Mouse (Mus musculus) limb, embryonic 14.5 days (tissue): Measurements from ENCODE around the gene Gm10600. TPM values are rescaled to one million over a fixed set of nuclear protein-coding genes. Genes with fewer than 3 reads are reported as not detected.
"Not testable (repeated sequence)": the region's sequence is repeated elsewhere in the genome, so short reads cannot be mapped to it uniquely, and the experiment has no call there.

Experiments
- ATAC-seq: fragments of 200-750 bp; cut with Nextera tagmentation; 2 replicates; pipeline ENCODE4 v1.8.0; 2017; ENCODE audit warnings: low read depth, moderate number of reproducible peaks, moderate TSS enrichment; ENCODE audit not compliant: low FRiP score
- DNase-seq: peaks from one replicate; pipeline ENCODE4 v3.0.0-alpha.2; 2015; ENCODE audit warnings: low spot score
- H3K27ac ChIP-seq: fragments of 300-500 bp; sonication (generic); replicated peaks from 2 replicates; pipeline ENCODE4 v1.5.1; 2014; ENCODE audit warnings: low read depth, mild to moderate bottlenecking, low read length, moderate library complexity, mixed read lengths
- H3K27me3 ChIP-seq: fragments of 300-500 bp; sonication (generic); 2 replicates; pipeline ENCODE4 v1.6.1; 2014; ENCODE audit warnings: low read length, mixed read lengths; ENCODE audit not compliant: control insufficient read depth, insufficient read depth
- H3K36me3 ChIP-seq: fragments of 300-500 bp; sonication (generic); 2 replicates; pipeline ENCODE4 v1.6.1; 2014; ENCODE audit warnings: mild to moderate bottlenecking, low read length, moderate library complexity, mixed read lengths; ENCODE audit not compliant: control insufficient read depth, insufficient read depth
- H3K4me1 ChIP-seq: fragments of 300-500 bp; sonication (generic); 2 replicates; pipeline ENCODE4 v1.6.1; 2014; ENCODE audit warnings: antibody characterized with exemption, low read length, mixed read lengths; ENCODE audit not compliant: control insufficient read depth, insufficient read depth
- H3K4me2 ChIP-seq: fragments of 300-500 bp; sonication (generic); replicated peaks from 2 replicates; pipeline ENCODE4 v1.6.1; 2014; ENCODE audit warnings: low read depth, mild to moderate bottlenecking, low read length, moderate library complexity; ENCODE audit not compliant: severe bottlenecking
- H3K4me3 ChIP-seq: fragments of 300-500 bp; sonication (generic); replicated peaks from 2 replicates; pipeline ENCODE4 v1.5.1; 2014; ENCODE audit warnings: low read length
- H3K9ac ChIP-seq: fragments of 300-500 bp; sonication (generic); 2 replicates; pipeline ENCODE4 v1.6.1; 2014; ENCODE audit warnings: mild to moderate bottlenecking, low read depth, low read length, moderate library complexity; ENCODE audit not compliant: severe bottlenecking
- H3K9me3 ChIP-seq: fragments of 300-500 bp; sonication (generic); 2 replicates; pipeline ENCODE4 v1.6.1; 2016; ENCODE audit warnings: low read length; ENCODE audit not compliant: control insufficient read depth
- WGBS: fragments of 180-500 bp; shearing (Covaris S2); extraction: QIAGEN DNeasy Blood & Tissue Kit; methylation state at CpG from one replicate; pipeline ENCODE4 v1.1.7; 2014; 5-methylcytosine and 5-hydroxymethylcytosine counted together
- polyA plus RNA-seq, 2 experiments: library from polyadenylated mRNA; depleted of rRNA in 1 of 2; stranded (reverse) in 1 of 2; unstranded in 1 of 2; fragments of >200 nt; fragmentation: Nextera tagmentation in 1 of 2; extraction: Ambion mirVana in 1 of 2; gene quantifications; 2 replicates each; pipeline versions ENCODE4 v1.2.1 to v1.2.3; 2012 to 2014

The Gm10600 gene
- polyA plus RNA-seq (2012; rRNA removed) (not detected in 2 replicates), polyA plus RNA-seq (2014; fragmentation: Nextera tagmentation; extraction: Ambion mirVana) (not detected in 2 replicates)

- not testable (repeated sequence) for ATAC-seq
- WGBS = no CpG with 5 or more reads among the region's 4 CpGs
Observed at GRCm38 (mm10) chr4:42240339-42240738, at the start of gene Gm10600. TSS of gene Gm10600 (plus strand) at chr4:42240639.

GRCm38 (mm10) chr4:42255467-42255866 lies 15.0 kb downstream of the Gm10600 start, which contains the start of gene Ccl21b:
TSS of gene Ccl21b (plus strand) at chr4:42255767.
- H3K27ac ChIP-seq, H3K36me3 ChIP-seq, H3K9me3 ChIP-seq, ATAC-seq, H3K27me3 ChIP-seq, H3K4me2 ChIP-seq, H3K9ac ChIP-seq, H3K4me3 ChIP-seq, DNase-seq, H3K4me1 ChIP-seq: not testable (repeated sequence)
- WGBS = no CpG with 5 or more reads among the region's 5 CpGs

More at GRCm38 (mm10) chr4:42240339-42240738, at the start of gene Gm10600:
- DNase-seq, H3K27me3 ChIP-seq, H3K9me3 ChIP-seq, H3K4me1 ChIP-seq, H3K9ac ChIP-seq, H3K4me2 ChIP-seq, H3K36me3 ChIP-seq, H3K27ac ChIP-seq, H3K4me3 ChIP-seq: not testable (repeated sequence)

Other genes with a start within 250 kb of the Gm10600 start
- 0.04 and 0.20 TPM in 2 replicates for gene Gm21093, start 205.9 kb upstream of the Gm10600 start, polyA plus RNA-seq (2012; rRNA removed)
- gene Gm21093, start 205.9 kb upstream of the Gm10600 start, polyA plus RNA-seq (2014; fragmentation: Nextera tagmentation; extraction: Ambion mirVana) = 0.22 TPM in 1 of 2 replicates, not detected in the other
- gene Gm3893, start 149.4 kb upstream of the Gm10600 start, polyA plus RNA-seq (2012; rRNA removed) = not detected in 2 replicates
- gene Gm3893, start 149.4 kb upstream of the Gm10600 start, polyA plus RNA-seq (2014; fragmentation: Nextera tagmentation; extraction: Ambion mirVana) = not detected in 2 replicates
- not detected in 2 replicates for gene Gm13304, start 125.8 kb upstream of the Gm10600 start, polyA plus RNA-seq (2012; rRNA removed)
- gene Gm13304, start 125.8 kb upstream of the Gm10600 start, polyA plus RNA-seq (2014; fragmentation: Nextera tagmentation; extraction: Ambion mirVana) = 5.9 TPM in 1 of 2 replicates, not detected in the other
- 0.30 and 0.42 TPM in 2 replicates for gene Gm13306, start 87.2 kb upstream of the Gm10600 start, polyA plus RNA-seq (2012; rRNA removed)
- gene Gm13306, start 87.2 kb upstream of the Gm10600 start, polyA plus RNA-seq (2014; fragmentation: Nextera tagmentation; extraction: Ambion mirVana) = 0.64 TPM in 1 of 2 replicates, not detected in the other
- 0.10 and 0.20 TPM in 2 replicates for gene Gm13305, start 72.0 kb upstream of the Gm10600 start, polyA plus RNA-seq (2012; rRNA removed)
- gene Gm13305, start 72.0 kb upstream of the Gm10600 start, polyA plus RNA-seq (2014; fragmentation: Nextera tagmentation; extraction: Ambion mirVana) = 0.89 TPM in 1 of 2 replicates, not detected in the other
- 0.57 TPM in 1 of 2 replicates, not detected in the other for gene Ccl21b, start 15.1 kb downstream of the Gm10600 start, polyA plus RNA-seq (2012; rRNA removed)
- 1.4 TPM in 1 of 2 replicates, not detected in the other for gene Ccl21b, start 15.1 kb downstream of the Gm10600 start, polyA plus RNA-seq (2014; fragmentation: Nextera tagmentation; extraction: Ambion mirVana)
- gene Gm21953, start 53.6 kb downstream of the Gm10600 start, polyA plus RNA-seq (2012; rRNA removed) = not detected in 2 replicates
- gene Gm21953, start 53.6 kb downstream of the Gm10600 start, polyA plus RNA-seq (2014; fragmentation: Nextera tagmentation; extraction: Ambion mirVana) = not detected in 2 replicates
- gene Fam205a3, start 77.7 kb downstream of the Gm10600 start, polyA plus RNA-seq (2012; rRNA removed) = 0.09 TPM in 1 of 2 replicates, not detected in the other
- not detected in 2 replicates for gene Fam205a3, start 77.7 kb downstream of the Gm10600 start, polyA plus RNA-seq (2014; fragmentation: Nextera tagmentation; extraction: Ambion mirVana)
- not detected in 2 replicates for gene Gm21586, start 198.7 kb downstream of the Gm10600 start, polyA plus RNA-seq (2012; rRNA removed)
- not detected in 2 replicates for gene Gm21586, start 198.7 kb downstream of the Gm10600 start, polyA plus RNA-seq (2014; fragmentation: Nextera tagmentation; extraction: Ambion mirVana)
- gene Gm2163, start 226.1 kb downstream of the Gm10600 start, polyA plus RNA-seq (2012; rRNA removed) = 0.35 and 0.43 TPM in 2 replicates
- gene Gm2163, start 226.1 kb downstream of the Gm10600 start, polyA plus RNA-seq (2014; fragmentation: Nextera tagmentation; extraction: Ambion mirVana) = 0.15 and 0.18 TPM in 2 replicates